Mouse (Mus musculus): ENCODE data around the gene Olfr310.

Gene Olfr310

GRCm38 (mm10) chr7:86277072-86277471 lies at the start of gene Olfr310:
Gene Olfr310 (minus strand): TSS chr7:86277172.
- DNase-seq (ENCODE audit: low spot score in 2 of 2) = no peak

- no peak for DNase-seq (ENCODE audit: low spot score in 2 of 2)
Measured at GRCm38 (mm10) chr7:86325530-86325929, 48.6 kb upstream of the Olfr310 start, which contains the start of gene Olfr308. Gene Olfr308 (minus strand): TSS chr7:86325630.

GRCm38 (mm10) chr7:86321323-86321722 lies 44.4 kb upstream of the Olfr310 start:
- DNase-seq (ENCODE audit: low spot score in 2 of 2) = no peak

DNA sequence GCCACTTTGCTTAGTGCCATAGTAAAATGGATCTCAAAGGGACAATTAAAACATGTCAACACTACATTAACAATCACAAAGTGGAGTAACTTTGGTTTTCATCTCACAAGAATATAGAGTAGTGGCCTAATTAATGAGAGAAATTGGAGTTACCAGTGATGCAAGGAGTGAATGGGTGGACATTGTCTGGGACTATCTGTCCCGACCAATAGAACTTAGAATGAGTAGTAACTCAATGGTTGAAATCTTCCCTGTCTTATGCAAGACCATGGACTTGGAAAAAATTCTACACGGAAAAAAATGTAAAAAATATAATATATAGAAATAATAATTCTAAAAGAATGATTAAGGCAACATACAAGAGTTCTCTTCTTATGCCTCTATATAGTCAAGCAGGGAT lies 36.6 kb upstream of the Olfr310 start, which contains the start of gene Olfr309:
Gene Olfr309, minus strand, starts transcription at position 101 of the 400 bp plus-strand sequence.
- no peak for DNase-seq (ENCODE audit: low spot score in 2 of 2)

DNA sequence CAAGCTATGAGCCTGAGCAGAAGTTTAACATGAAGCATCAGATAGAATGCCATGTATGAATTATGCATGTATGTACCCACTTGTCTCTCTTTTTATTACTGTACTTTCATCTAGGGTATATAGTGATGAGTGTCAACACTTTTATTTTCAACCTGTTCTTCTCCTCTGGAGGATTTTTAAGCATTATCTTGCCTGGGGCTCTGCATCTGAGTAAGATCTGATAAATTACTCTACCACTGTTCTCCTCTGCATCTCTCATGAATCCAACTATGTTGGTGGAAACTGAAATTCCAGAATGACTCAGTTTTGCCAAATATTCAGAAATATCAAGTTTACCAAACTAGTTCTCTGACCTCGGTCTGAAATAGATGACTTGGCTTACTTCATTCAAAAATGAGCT lies 30.8 kb downstream of the Olfr310 start, which contains the start of gene Vmn2r76:
Gene Vmn2r76, minus strand, starts transcription at position 101 of the 400 bp plus-strand sequence.
- no peak for DNase-seq (ENCODE audit: low spot score in 2 of 2)
